Mouse (Mus musculus): ENCODE results near the gene Lmo1. TPM values are rescaled to one million over a fixed set of nuclear protein-coding genes. Genes with fewer than 3 reads are reported as not detected.
"Not testable (repeated sequence)": the region's sequence is repeated elsewhere in the genome, so short reads cannot be mapped to it uniquely, and the experiment has no call there.

Gene Lmo1
- total RNA-seq, 2 experiments from 2014 or later = 5.1 to 9.4 TPM

GRCm38 (mm10) chr7:109115488-109115887 lies 59.5 kb downstream of the Lmo1 start:
- DNase-seq = not testable (repeated sequence)

DNA sequence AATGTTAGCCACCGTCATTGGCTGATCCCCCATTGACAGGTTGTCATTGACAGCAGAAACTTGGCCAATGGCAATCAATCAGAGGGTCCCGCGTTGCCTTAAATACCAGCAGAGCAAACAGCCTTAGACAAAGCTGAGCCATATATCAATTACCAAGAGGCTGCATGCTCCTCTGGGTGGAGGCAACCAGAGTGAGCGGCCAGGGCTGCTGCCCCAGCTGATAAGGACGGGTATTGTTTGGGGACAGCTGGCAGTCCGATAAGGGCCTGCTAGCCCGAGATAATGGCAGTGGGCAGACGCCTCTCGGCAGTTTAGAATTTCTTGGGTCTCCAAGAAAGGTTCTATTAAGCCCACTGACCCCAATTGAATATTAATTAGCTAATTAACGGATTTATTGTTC lies 60.1 kb downstream of the Lmo1 start:
- DNase-seq = no peak

DNA sequence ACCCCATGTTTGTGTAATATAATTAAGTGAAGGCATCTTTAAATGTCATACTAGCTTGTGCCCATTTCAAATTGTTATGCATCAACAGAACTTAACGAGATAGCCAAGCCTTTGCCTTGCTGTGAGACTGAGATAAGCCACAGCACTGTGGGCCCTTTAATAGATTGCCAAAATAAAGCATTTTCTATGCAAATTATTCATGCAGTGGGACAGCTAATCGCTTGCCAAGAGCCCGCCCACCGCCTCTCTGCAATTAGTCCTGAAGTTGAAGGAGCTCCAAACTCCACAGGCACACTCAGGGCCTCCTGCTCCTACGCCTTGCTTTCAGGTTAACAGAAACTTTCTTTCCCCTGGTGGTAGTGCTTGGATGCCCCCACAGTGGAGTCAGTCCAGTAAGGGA lies 64.0 kb downstream of the Lmo1 start:
- no peak for DNase-seq

- no peak for DNase-seq
Measured at GRCm38 (mm10) chr7:109104894-109105293, 70.1 kb downstream of the Lmo1 start.

GRCm38 (mm10) chr7:109101167-109101566 lies 73.8 kb downstream of the Lmo1 start:
- DNase-seq = no peak

GRCm38 (mm10) chr7:109098145-109099018 lies 76.6 kb downstream of the Lmo1 start:
- DNase-seq = peak; percentile 44 to 51

- no peak for DNase-seq
Measured at GRCm38 (mm10) chr7:109097203-109097602, 77.8 kb downstream of the Lmo1 start.

DNA sequence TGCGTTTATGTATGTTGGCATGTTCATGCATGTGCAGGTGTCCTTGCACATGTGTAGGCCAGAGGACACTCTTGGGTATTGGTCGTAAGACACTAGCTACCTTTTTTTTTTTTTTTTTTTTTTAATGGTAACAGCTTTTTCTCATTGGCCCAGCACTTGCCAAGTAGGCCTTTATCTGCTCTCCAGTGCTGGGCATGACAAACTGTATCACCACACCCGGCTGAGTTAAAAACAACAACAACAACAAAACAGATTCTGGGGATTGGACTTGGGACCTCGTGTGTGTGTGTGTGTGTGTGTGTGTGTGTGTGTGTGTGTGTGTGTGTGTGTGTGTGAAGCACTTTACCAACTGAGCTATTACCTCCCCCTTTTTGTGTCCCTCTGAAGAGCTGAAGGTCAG lies 78.4 kb downstream of the Lmo1 start:
- DNase-seq = no peak

DNA sequence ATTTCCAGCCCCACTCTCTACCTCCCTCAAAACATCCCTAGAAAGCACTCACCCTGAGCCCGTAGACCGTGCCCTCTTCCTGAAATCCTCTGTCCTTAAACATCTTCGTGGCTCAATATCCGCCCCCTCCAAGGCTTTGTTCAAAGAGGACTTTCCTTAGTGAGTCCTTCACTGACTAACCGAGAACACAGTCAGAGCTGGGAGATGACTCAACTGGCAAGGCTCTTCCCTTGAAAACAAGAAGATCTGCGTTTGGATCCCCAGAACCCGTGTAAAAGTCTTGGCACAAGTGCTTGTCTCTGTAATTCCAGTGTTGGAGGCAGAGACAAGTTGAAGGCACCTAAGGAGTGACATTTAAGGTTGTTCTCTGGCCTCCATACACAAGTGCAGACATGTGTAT lies 80.7 kb downstream of the Lmo1 start:
- peak in 1 of 2 experiments; percentile 3 for DNase-seq

GRCm38 (mm10) chr7:109091316-109091715 lies 83.7 kb downstream of the Lmo1 start:
- DNase-seq = not testable (repeated sequence)

Other genes with a start within 250 kb of the Lmo1 start
- under 1 TPM; 0.36 to 0.40 TPM for gene Nlrp10, start 245.0 kb downstream of the Lmo1 start, total RNA-seq (2021)
- gene Eif3f, start 240.8 kb downstream of the Lmo1 start, total RNA-seq (2021) = 100 to 1,000 TPM; 132 to 147 TPM
- 10 to 100 TPM; 21.1 to 38.1 TPM for gene Tub, start 224.9 kb downstream of the Lmo1 start, total RNA-seq (2021)
- gene Ric3, start 91.9 kb downstream of the Lmo1 start, total RNA-seq (2021) = 10 to 100 TPM; 39.7 to 58.7 TPM

All from adrenal gland, postnatal 36 days (tissue).